Mouse (Mus musculus): ENCODE results near the gene Acap3. TPM values are rescaled to one million over a fixed set of nuclear protein-coding genes. Genes with fewer than 3 reads are reported as not detected.

Acap3 gene
- 38.1 TPM for polyA plus RNA-seq (2017; shearing (Covaris generic))

GRCm38 (mm10) chr4:155891551-155892001 is at the start of gene Acap3, which contains the start of gene Pusl1:
Gene Acap3 (plus strand): TSS chr4:155891822.
Gene Pusl1 (minus strand): TSS chr4:155891781.

GRCm38 (mm10) chr4:155846871-155847578 is 44.6 kb upstream of the Acap3 start, which contains the start of gene Dvl1:
Gene Dvl1 (plus strand): TSS chr4:155847402.

GRCm38 (mm10) chr4:155863001-155863400 is 28.6 kb upstream of the Acap3 start, which contains the start of gene Tas1r3:
Gene Tas1r3 (minus strand): TSS chr4:155863362.

GRCm38 (mm10) chr4:155869317-155870033 is 22.1 kb upstream of the Acap3 start, which contains the start of the genes Cptp and Ints11:
Gene Cptp (minus strand): TSS chr4:155869440.
Gene Ints11 (plus strand): TSS chr4:155869546.

GRCm38 (mm10) chr4:155943534-155944249 is 52.1 kb downstream of the Acap3 start, which contains the start of gene Ube2j2:
Gene Ube2j2 (plus strand): TSS chr4:155943831.

Other genes starting within 250 kb of the Acap3 start
- not detected for gene Gm10563, start 246.4 kb upstream of the Acap3 start, polyA plus RNA-seq (2017; shearing (Covaris generic))
- 0.74 TPM for gene Mmp23, start 238.4 kb upstream of the Acap3 start, polyA plus RNA-seq (2017; shearing (Covaris generic))
- gene Mib2, start 222.6 kb upstream of the Acap3 start, polyA plus RNA-seq (2017; shearing (Covaris generic)): 45.8 TPM
- gene Fndc10, start 197.5 kb upstream of the Acap3 start, polyA plus RNA-seq (2017; shearing (Covaris generic)): 10.8 TPM
- 92.9 TPM for gene Ssu72, start 187.0 kb upstream of the Acap3 start, polyA plus RNA-seq (2017; shearing (Covaris generic))
- 0.35 TPM for gene Tmem240, start 157.0 kb upstream of the Acap3 start, polyA plus RNA-seq (2017; shearing (Covaris generic))
- 65.7 TPM for gene Atad3a, start 130.7 kb upstream of the Acap3 start, polyA plus RNA-seq (2017; shearing (Covaris generic))
- not detected for gene Vwa1, start 117.1 kb upstream of the Acap3 start, polyA plus RNA-seq (2017; shearing (Covaris generic))
- gene Tmem88b, start 105.9 kb upstream of the Acap3 start, polyA plus RNA-seq (2017; shearing (Covaris generic)): not detected
- not detected for gene Ankrd65, start 101.4 kb upstream of the Acap3 start, polyA plus RNA-seq (2017; shearing (Covaris generic))
- gene Mrpl20, start 88.9 kb upstream of the Acap3 start, polyA plus RNA-seq (2017; shearing (Covaris generic)): 72.5 TPM
- 320 TPM for gene Ccnl2, start 79.3 kb upstream of the Acap3 start, polyA plus RNA-seq (2017; shearing (Covaris generic))
- 125 TPM for gene Aurkaip1, start 60.5 kb upstream of the Acap3 start, polyA plus RNA-seq (2017; shearing (Covaris generic))
- 4.6 TPM for gene Mxra8, start 52.1 kb upstream of the Acap3 start, polyA plus RNA-seq (2017; shearing (Covaris generic))
- gene Dvl1, start 44.4 kb upstream of the Acap3 start, polyA plus RNA-seq (2017; shearing (Covaris generic)): 85.5 TPM
- gene Tas1r3, start 28.5 kb upstream of the Acap3 start, polyA plus RNA-seq (2017; shearing (Covaris generic)): 0.56 TPM
- gene Cptp, start 22.4 kb upstream of the Acap3 start, polyA plus RNA-seq (2017; shearing (Covaris generic)): 6.9 TPM
- 63.2 TPM for gene Ints11, start 22.3 kb upstream of the Acap3 start, polyA plus RNA-seq (2017; shearing (Covaris generic))
- gene Pusl1, start within 50 bp of the Acap3 start, polyA plus RNA-seq (2017; shearing (Covaris generic)): 26.4 TPM
- gene Ube2j2, start 52.0 kb downstream of the Acap3 start, polyA plus RNA-seq (2017; shearing (Covaris generic)): 179 TPM
- gene C1qtnf12, start 70.5 kb downstream of the Acap3 start, polyA plus RNA-seq (2017; shearing (Covaris generic)): 3.1 TPM
- 6.7 TPM for gene B3galt6, start 100.8 kb downstream of the Acap3 start, polyA plus RNA-seq (2017; shearing (Covaris generic))
- 494 TPM for gene Sdf4, start 101.0 kb downstream of the Acap3 start, polyA plus RNA-seq (2017; shearing (Covaris generic))
- gene Tnfrsf4, start 122.0 kb downstream of the Acap3 start, polyA plus RNA-seq (2017; shearing (Covaris generic)): 649 TPM
- gene Tnfrsf18, start 134.3 kb downstream of the Acap3 start, polyA plus RNA-seq (2017; shearing (Covaris generic)): 569 TPM
- gene Ttll10, start 167.6 kb downstream of the Acap3 start, polyA plus RNA-seq (2017; shearing (Covaris generic)): not detected
- gene 9430015G10Rik, start 218.2 kb downstream of the Acap3 start, polyA plus RNA-seq (2017; shearing (Covaris generic)): 24.1 TPM
- gene Rnf223, start 238.7 kb downstream of the Acap3 start, polyA plus RNA-seq (2017; shearing (Covaris generic)): not detected

Data from effector memory CD4-positive, alpha-beta T cell, adult 7 months (primary cell).